Mouse (Mus musculus): ENCODE measurements around the gene Ppef2.

Gene Ppef2

DNA sequence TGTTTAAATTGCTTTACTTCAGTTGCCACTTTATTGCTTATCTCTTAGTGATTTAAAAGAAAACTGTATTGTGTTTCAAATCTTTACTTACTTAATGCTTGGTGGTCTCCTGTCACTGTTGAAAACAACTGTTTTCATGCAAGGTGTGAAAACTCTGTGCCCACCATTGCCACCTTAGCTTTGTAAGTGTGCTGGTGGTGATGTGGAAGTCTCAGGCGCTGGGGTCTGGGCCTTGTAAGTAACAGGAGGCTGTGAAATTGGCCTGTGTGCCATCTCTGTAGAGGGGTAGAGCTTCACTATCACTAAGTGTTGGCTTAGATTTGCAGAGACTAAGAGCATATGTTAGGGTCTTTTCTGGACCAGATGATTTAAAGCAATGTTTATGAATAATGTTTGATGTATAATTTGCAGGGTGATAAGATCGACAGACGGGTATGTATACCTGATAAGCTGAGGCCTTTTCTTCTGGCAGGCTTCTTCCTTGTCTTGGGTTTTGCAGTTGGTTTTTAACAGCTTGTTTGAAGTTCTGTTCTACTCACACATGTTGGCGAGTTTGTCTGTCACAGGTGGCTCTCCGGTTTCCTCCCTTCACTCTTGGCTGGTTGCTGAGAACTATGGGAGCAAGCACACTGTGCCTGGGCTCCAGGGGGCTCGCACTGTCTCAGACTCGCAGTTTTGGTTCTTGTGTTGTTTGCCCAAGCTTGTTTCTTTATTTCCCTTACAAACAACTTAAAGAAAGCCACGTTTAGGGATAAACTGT, 72.8 kb downstream of the Ppef2 start:
- DNase-seq, result no peak

All from kidney, adult 11 months (tissue).